Mouse (Mus musculus): ENCODE results near the gene Lrmda.

Lrmda gene

GRCm38 (mm10) chr14:22915463-22915862 lies 896.0 kb downstream of the Lrmda start:
- DNase-seq: no peak

- DNase-seq: no peak
These were observed 899.0 kb downstream of the Lrmda start for GRCm38 (mm10) chr14:22918499-22918898.

DNA sequence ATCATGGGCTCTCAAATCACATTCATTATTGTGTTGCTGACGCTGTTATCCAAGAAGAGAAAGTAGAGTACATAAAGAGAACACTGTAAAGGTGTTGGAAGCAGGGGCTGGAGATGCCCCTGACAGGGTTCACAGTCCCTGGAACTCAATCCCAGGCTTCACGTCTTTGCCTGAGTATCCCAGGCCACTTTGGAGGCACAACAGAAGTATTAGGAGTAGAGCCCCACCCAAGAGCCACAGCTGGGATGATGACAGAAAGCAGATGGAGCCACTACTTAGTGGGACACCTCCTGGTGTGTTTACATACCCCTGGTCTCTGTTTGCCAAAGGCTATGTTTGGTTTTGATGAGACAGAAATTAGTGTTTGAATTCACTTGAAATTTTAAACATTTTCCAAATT lies 899.4 kb downstream of the Lrmda start:
- DNase-seq: no peak

DNA sequence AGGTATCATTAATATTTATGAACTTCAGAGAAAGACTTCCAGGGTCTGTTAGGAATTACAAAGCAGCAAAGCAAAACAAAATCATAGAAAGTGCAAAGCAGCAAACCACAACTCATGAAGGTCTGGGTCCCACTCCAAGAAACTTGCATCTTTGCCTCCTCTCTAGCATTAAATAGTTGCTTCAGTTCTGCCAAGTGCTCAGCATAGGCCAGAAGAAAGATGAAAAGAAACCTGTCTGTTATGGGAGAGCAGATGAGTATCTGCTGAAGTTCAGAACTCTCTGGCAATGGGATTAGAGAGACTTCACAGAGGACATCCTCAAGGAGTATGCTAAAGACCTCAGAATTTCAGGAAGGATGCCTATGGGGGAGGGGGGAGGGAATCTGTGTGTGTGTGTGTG lies 901.6 kb downstream of the Lrmda start:
- no peak for DNase-seq

DNA sequence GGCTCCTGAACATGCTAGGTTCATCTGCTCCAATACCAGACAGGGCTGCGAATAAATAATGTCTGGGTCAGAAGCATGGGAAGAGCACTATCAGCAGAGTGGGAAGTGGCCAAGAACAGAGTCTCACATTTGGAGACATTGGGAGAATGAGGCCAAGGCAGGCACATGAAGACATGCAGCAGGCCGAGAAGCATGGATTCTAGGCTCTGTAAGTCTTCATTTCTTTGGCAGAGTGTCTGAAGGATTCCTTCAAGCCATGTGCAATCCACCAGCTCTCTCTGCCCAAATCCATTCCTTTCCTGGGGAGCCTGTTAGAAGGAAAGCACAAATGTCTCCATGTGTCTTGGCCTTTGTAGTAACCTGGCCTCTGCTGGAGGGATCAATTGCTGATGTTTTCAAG lies 902.3 kb downstream of the Lrmda start:
- DNase-seq: no peak

DNA sequence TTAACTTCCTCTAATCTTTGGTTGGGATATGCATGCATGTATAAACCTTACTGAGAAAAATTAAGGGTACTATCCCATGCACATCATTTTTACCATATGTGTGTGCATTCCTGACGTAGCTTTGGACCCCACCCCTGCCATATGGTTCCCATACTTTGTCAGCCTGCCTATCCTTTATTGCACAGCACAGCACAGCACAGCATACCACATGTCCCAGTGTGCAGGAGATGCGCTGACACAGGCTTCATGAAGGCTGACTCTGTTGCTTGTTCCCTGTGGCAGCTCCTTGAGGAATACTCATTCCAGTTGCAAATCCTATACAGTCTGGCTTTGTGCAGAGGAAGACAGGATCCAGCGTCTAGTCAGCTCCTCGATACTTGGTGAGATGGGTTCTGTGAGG lies 903.1 kb downstream of the Lrmda start:
- DNase-seq: no peak

DNA sequence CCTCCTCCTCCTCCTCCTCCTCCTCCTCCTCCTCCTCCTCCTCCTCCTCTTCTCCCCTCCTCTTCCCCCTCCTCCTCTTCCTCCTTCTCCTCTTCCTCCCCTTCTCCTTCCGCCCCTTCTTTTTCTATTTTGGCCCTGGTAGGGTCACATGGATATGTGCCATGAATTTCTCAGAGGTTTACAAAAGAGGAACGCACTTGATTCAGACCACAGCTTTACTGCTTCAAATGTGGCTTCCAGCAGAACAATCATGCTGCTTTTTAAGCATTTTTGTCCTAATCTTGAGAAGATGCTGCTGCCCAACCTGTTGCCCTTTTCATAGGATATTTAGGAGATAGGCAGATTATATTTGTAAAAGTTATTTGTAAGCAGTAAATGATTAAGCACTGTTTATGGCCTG lies 903.7 kb downstream of the Lrmda start:
- DNase-seq: no peak

DNA sequence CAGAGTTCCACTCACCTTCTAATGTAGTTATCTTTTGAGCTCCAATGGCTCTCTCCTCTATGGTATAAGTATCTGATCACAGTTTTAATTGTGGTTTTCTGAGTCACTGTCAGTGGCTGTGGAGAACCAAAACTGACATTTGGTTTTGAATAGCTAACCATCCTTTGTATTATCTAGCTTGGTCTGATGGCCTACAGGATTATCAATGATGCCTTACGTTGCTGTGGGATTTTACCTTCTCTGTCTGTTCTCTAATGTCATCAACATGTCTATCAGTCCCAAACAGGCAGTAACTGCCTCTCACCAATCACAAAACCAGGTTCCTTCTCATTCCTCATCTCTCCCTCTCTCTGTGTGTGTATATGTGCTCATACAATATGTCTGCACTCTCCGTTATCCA lies 908.8 kb downstream of the Lrmda start:
- no peak for DNase-seq

DNA sequence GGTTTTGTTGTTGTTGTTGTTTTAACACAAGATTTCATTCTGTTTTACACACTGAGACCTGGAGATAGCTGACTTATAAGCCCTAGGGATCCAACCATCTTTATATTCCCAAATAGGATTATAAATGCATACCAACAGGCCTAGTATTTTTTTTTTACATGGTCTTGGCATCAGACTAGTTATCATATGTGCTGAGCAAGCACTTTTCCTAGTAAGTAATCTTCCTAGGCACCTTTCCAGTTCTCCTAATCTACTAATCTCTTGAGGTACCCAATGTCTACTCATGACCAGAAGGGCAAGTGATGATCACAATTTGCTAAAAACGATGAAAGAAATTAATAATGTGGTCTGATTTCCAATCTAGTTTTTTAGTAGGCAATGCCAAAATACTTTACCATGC lies 909.2 kb downstream of the Lrmda start:
- no peak for DNase-seq

DNA sequence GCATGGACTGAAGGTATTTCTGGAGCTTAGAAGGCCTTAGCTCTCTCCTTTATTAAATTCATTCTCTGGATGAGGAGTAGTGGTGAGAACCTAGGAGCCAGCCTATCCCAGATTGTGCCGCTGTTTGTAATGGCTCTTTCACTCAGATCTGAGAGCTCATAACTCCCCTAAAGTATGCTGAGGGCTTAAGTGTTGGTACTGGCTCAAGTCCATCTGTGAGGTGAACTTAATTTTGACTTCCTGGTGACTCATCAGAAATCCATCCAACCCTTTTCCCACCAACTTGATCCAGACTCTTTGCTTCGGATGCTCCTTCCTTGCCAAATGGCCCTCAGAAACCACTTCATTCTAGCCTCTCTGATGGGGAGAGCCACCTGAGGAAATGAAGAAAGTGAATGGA lies 910.1 kb downstream of the Lrmda start:
- DNase-seq: no peak

DNA sequence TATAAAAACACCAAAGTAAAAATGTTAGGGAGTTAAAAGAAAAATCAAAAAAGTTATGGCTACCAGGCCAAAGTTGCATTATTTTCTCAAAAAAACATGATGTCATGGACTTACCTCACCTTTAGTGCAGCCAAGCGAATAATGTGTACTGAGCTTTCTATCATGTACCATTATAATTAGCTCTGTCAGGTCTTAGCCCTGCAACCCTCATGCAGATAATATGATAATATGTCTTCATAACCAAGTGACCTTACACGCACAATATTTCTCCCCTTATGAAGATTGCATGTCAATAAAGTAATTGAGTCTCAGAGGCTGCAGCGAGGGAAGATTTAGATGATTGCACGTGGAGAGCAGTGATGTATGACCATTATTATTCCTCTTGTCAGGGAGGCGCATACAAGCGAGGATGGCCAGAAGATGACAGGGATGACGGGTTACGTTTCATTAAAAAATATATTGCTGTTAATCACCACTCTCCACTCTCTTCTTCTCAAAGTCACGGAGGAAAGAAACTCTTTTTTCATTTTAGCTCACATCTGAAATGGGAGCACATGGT lies 911.1 kb downstream of the Lrmda start:
- no peak for DNase-seq

DNA sequence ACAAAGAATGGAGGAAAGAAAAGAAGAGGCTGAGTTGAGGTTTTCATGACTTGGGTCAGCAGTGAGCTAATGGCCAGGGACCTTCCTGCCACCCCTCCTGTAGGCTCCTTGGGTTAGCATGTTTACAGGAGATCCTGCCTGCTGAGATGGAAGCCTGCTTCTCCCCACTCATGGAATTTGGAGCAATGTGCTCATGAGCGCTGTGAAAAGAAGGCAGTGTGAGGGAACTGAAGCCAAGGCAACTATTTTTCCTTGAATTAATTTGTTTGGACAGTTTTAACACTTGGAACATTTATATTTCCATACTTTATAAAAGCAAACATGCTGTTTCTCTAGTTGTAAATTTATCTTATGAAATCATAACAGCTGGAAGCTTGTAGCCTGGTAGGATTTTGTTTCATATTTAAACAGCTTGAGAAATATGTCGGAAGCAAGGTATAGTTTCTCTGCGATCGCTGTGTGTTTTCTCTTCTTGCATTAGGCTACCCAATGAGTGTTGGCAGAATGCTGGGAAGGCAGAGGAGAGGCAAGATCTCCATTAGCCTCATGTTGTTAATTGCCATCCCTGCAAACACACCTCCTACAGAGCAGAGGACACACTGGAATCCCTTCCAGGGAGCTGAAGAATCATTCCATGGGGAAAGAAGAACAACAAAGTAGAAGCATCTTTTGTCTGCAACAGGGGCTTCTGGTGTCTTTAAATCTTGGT lies 911.8 kb downstream of the Lrmda start:
- DNase-seq: no peak

GRCm38 (mm10) chr14:22936701-22937100 lies 917.2 kb downstream of the Lrmda start:
- DNase-seq: no peak

DNA sequence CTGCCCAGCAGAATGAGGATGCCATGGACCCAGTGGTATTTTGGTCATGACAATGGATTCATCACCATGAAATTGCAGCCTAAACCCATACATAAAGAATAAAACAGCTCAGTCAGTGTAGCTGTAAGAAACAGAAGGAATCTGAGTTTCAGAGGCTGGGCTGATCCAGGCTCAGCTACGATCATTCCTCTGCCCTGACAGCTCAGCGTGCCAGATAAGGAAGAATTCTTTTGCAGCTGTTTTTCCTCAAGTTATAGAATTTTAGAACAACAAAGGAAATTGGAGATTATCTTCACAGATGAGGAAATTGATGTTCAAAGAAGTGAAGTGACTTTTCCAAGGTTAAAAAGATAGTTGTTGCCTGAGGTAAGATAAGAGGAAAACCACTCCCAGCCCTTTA lies 921.1 kb downstream of the Lrmda start:
- no peak for DNase-seq

DNA sequence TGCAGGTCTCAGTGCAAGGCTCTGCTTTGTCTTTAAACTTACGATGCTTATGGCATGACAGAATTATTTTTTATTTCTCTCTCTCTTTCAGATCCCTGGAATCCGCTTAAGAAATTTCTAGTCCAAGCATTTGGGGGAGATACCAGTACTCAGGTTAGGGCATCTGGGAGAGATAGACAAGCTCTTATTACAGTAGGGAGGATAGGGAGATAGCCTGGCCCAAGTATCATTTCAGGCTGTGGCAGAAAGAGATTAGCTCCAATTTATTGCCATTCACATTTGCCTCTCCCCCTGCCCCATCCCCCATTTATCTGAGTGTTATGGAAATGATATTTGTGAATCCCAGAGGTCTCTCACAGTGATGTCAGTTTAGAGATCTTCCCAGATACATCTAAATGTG lies 923.1 kb downstream of the Lrmda start:
- no peak for DNase-seq

GRCm38 (mm10) chr14:22949466-22949865 lies 930.0 kb downstream of the Lrmda start:
- DNase-seq: no peak

DNA sequence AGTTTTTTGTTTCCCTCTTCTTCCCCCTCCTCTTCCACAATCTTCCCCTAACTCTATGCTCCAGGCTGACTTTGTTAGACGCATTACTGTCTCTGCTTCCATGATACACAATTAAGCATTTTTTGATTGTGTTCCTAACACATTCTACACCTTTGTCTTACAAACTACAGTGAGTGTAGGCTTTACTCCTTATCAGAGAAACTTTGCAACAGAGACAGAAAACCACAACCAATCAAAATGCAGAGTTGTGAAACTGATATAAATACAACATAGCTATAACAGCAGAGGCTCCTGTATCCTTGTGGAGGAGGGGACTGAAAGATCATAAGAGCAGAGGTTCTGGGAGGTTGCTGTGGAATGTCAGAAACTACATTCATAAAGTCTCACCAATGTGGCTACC lies 933.5 kb downstream of the Lrmda start:
- no peak for DNase-seq

- no peak for DNase-seq
These were observed 940.7 kb downstream of the Lrmda start for GRCm38 (mm10) chr14:22960166-22960565.

- DNase-seq: no peak
These were observed 945.5 kb downstream of the Lrmda start for GRCm38 (mm10) chr14:22964796-22965660.

GRCm38 (mm10) chr14:22968705-22969104 lies 949.2 kb downstream of the Lrmda start:
- DNase-seq: no peak

DNA sequence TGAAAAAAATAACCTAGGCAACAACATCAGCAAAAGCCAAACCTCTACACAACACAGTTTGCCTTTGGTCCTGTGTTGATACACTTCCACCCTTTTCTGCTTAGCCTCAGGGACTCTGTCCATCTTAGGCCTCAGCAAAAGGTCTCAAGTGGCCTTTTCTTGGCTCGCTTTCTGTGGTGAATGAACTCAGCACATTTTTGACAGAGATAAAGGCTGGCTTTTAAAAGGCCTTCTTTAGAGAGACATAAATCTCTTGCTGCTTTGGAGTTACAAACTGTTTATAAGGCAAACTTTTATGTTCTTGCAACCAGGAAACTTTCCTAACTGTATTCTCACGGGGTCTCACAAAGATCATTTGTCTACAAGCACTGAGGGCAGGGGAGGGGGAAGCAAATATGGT lies 967.2 kb downstream of the Lrmda start:
- no peak for DNase-seq

DNA sequence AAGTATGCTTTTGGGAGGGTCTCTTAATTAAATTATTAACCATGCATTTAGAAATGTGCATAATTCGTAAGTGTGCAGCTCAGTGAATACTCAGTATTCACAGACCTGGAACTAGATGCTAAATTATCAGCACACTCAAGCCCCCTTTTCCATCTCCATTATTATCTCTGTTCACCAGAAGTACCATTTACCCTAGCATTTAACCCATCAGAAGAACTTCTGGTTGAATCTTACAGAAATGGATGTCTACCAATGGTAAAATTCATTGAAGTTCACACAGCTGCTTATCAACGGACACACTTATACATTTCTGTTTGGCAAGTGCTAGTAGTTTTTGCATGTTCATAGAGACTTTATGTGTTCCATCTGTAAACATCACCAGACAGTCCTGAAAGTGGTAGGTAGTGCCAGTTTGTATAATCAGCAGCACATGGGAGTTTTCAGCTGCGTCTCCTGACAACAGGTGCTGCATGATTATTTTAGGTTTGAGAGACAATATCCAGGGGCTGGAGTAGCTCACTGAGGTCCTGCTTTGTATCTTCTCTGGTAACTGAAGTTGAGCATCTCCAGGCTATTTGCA lies 968.7 kb downstream of the Lrmda start:
- DNase-seq: no peak

- peak; percentile 8 for DNase-seq
These were observed 975.8 kb downstream of the Lrmda start for GRCm38 (mm10) chr14:22995184-22995935.
